Mouse (Mus musculus): ENCODE measurements around the gene Piezo1. TPM values are rescaled to one million over a fixed set of nuclear protein-coding genes. Genes with fewer than 3 reads are reported as not detected.
A peak's percentile ranks its signal among the peaks of the same experiment; 100 is the strongest.

The Piezo1 gene
- polyA plus RNA-seq, 1 experiment from 2014 or later, result 15.6 TPM

DNA sequence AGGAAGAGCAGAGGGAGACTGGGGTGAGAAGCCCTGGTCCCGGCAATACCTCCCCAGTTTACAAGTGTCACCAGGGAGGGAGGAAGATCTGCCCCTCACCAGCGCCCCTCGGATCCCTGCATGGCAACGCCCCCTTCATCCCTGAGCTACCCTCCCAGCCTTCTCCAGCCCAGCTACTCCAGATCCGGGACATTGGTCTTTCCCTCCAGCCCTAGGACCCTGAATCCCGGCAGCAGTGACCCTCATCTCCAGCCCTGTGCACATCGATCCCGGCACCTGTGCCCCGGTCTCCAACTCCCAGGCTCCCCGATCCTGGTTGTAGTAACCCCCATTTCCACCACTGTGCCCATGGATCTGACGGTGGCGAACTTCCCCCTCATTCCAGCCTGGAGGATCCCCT lies 108.3 kb downstream of the Piezo1 start:
- Histone ChIP-seq H3K27me3 (ENCODE audit: control insufficient read depth, insufficient read depth, low read length) (no peaks in the 10 kb centered on the region), H3K27ac (ENCODE audit: low read length) (peak overlapping the region; percentile 71; the same call in 1 of the 2 replicates), H3K4me3 (ENCODE audit: low read depth, low read length) (peak overlapping the region; percentile 71), H3K9ac (replicated peaks; ENCODE audit: low read depth, low read length) (peak overlapping the region; percentile 71), H3K4me1 (ENCODE audit: control insufficient read depth, insufficient read depth, low read length) (peaks cover 20% of the 10 kb centered on the region), H3K9me3 (ENCODE audit: control insufficient read depth, low read depth, low read length) (no peaks in the 10 kb centered on the region), H3K36me3 (ENCODE audit: control insufficient read depth, insufficient read depth, low read length) (peaks cover 5% of the 10 kb centered on the region), H3K4me2 (replicated peaks; ENCODE audit: low read depth, low read length) (peak overlapping the region; percentile 89)
- ATAC-seq (ENCODE audit: insufficient number of reproducible peaks, insufficient read depth, low FRiP score, low read depth), result no peak; the same call in 1 of the 2 replicates
- WGBS, result 2% methylated on average over 12 of the region's 12 CpGs

DNA sequence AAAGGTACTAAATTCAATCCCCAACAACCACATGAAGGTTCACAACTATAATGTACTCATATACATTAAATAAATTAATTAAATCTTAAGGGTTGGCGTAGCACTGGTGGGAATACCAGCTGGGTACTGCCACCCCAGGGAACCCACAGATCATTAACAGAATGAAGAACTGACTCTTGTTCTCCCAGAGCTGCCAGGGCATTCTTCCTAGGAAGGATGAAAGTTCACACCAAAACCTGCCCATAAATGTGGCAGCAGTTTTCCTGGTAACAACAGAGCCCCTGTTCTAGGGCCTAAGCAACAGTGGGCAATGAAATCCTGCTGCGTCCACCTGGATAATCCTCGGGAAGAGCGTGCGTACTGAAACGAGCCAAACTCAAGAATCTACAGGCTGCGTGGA lies 108.8 kb downstream of the Piezo1 start:
- H3K27ac ChIP-seq (ENCODE audit: low read length), result peak overlapping the region; percentile 71; the same call in 1 of the 2 replicates
- H3K4me3 ChIP-seq (ENCODE audit: low read depth, low read length), result peak overlapping the region; percentile 71

DNA sequence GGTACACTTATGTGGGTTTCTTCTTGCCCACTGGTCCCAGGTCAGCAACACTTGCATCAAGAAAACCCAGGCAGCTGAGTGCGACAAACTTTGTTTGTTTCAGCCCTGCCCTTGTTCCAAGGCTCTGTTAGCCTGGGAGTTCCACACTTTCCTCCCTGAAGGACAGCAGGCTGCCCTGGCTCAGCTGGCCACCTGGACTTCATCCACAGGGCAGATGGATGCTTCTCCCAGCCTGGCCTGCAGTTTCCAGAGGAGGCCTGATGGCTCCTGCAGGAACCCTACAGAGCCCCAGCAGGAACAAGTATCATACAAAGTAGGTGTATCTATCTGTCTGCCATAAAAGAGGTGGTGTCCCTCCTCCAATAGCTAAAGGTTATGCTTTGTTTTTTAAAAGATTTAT lies 109.8 kb downstream of the Piezo1 start:
- no peaks in the 10 kb centered on the region for H3K27me3 ChIP-seq (ENCODE audit: control insufficient read depth, insufficient read depth, low read length)
- no peak for ATAC-seq (ENCODE audit: insufficient number of reproducible peaks, insufficient read depth, low FRiP score, low read depth)
- H3K36me3 ChIP-seq (ENCODE audit: control insufficient read depth, insufficient read depth, low read length), result peaks cover 11% of the 10 kb centered on the region
- no peak overlapping the region for H3K27ac ChIP-seq (ENCODE audit: low read length)
- peaks cover 23% of the 10 kb centered on the region for H3K4me1 ChIP-seq (ENCODE audit: control insufficient read depth, insufficient read depth, low read length)
- no peaks in the 10 kb centered on the region for H3K9me3 ChIP-seq (ENCODE audit: control insufficient read depth, low read depth, low read length)
- H3K9ac ChIP-seq (replicated peaks; ENCODE audit: low read depth, low read length), result no peak overlapping the region
- no peak overlapping the region for H3K4me2 ChIP-seq (replicated peaks; ENCODE audit: low read depth, low read length)
- H3K4me3 ChIP-seq (ENCODE audit: low read depth, low read length), result no peak overlapping the region
- 80% methylated on average over 1 of the region's 1 CpGs for WGBS

More for the DNA sequence above, 108.8 kb downstream of the Piezo1 start:
- Histone ChIP-seq H3K9me3 (ENCODE audit: control insufficient read depth, low read depth, low read length) (no peaks in the 10 kb centered on the region), H3K4me2 (replicated peaks; ENCODE audit: low read depth, low read length) (peak overlapping the region; percentile 89), H3K9ac (replicated peaks; ENCODE audit: low read depth, low read length) (peak overlapping the region; percentile 71), H3K27me3 (ENCODE audit: control insufficient read depth, insufficient read depth, low read length) (no peaks in the 10 kb centered on the region), H3K4me1 (ENCODE audit: control insufficient read depth, insufficient read depth, low read length) (peaks cover 23% of the 10 kb centered on the region), H3K36me3 (ENCODE audit: control insufficient read depth, insufficient read depth, low read length) (peaks cover 5% of the 10 kb centered on the region)
- 21% methylated on average over 7 of the region's 7 CpGs for WGBS
- no peak for ATAC-seq (ENCODE audit: insufficient number of reproducible peaks, insufficient read depth, low FRiP score, low read depth)

DNA sequence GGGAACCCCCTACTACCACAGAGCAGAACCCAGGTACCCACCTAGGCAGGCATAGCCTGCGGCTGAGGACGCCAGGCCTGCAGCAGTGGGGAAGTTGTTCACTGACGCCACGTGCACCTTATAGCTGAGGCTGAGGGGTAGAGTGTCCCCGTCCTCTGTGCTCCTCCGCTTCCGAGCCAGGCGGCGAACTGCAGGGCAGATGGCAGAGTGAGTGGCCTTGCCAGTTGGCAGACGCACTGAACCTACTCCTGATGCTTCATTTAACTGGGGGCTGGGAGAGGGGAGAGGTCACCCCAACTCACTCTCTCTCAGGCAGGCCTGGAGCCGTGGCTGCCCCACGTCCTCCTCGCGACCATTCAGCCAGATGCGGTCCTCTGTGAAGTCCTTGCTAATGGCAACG lies 111.8 kb downstream of the Piezo1 start:
- no peak for ATAC-seq (ENCODE audit: insufficient number of reproducible peaks, insufficient read depth, low FRiP score, low read depth)
- Histone ChIP-seq H3K9me3 (ENCODE audit: control insufficient read depth, low read depth, low read length) (no peaks in the 10 kb centered on the region), H3K4me1 (ENCODE audit: control insufficient read depth, insufficient read depth, low read length) (peaks cover 14% of the 10 kb centered on the region), H3K4me3 (ENCODE audit: low read depth, low read length) (no peak overlapping the region), H3K27me3 (ENCODE audit: control insufficient read depth, insufficient read depth, low read length) (no peaks in the 10 kb centered on the region), H3K9ac (replicated peaks; ENCODE audit: low read depth, low read length) (no peak overlapping the region), H3K36me3 (ENCODE audit: control insufficient read depth, insufficient read depth, low read length) (peaks cover 14% of the 10 kb centered on the region), H3K27ac (ENCODE audit: low read length) (no peak overlapping the region), H3K4me2 (replicated peaks; ENCODE audit: low read depth, low read length) (no peak overlapping the region)
- WGBS, result 96% methylated on average over 16 of the region's 16 CpGs

DNA sequence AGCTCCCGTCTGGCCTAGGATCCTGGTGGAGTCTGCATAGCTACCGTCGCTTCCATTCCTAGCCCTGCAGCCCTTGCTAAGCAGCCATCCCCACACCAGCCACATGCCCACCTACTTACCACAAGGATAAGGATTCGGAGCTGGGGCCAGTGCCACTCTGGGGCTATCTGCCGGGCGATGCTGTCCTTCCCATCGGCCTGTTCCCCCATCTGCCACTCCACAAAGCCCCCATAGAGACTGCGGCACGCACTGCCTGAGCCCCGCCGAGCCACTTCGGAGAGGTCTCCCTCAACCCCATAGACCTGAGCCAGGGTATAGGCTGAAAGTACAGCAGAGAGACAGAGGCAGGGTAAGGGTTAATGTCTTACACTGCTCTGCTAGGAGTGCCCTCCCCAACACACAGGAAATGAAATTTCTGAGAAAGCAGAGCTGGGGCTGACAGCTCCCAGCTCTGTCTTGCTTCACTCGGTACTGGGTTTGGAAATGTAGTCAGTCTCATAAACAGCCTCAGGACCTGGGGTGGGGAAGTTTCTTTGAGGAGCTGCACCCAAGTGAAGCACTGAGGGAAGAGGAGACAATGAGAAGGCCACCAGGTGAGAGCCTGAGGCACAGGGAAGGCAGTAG lies 113.3 kb downstream of the Piezo1 start:
- Histone ChIP-seq H3K9ac (replicated peaks; ENCODE audit: low read depth, low read length) (no peak overlapping the region), H3K4me2 (replicated peaks; ENCODE audit: low read depth, low read length) (peak overlapping the region; percentile 14; the same call in 1 of the 2 replicates), H3K36me3 (ENCODE audit: control insufficient read depth, insufficient read depth, low read length) (peaks cover 14% of the 10 kb centered on the region), H3K9me3 (ENCODE audit: control insufficient read depth, low read depth, low read length) (no peaks in the 10 kb centered on the region), H3K27ac (ENCODE audit: low read length) (peak overlapping the region; percentile 84), H3K4me1 (ENCODE audit: control insufficient read depth, insufficient read depth, low read length) (peaks cover 18% of the 10 kb centered on the region), H3K4me3 (ENCODE audit: low read depth, low read length) (no peak overlapping the region), H3K27me3 (ENCODE audit: control insufficient read depth, insufficient read depth, low read length) (no peaks in the 10 kb centered on the region)
- WGBS, result 80% methylated on average over 13 of the region's 13 CpGs
- ATAC-seq (ENCODE audit: insufficient number of reproducible peaks, insufficient read depth, low FRiP score, low read depth), result peak; percentile 47; the same call in 1 of the 2 replicates

DNA sequence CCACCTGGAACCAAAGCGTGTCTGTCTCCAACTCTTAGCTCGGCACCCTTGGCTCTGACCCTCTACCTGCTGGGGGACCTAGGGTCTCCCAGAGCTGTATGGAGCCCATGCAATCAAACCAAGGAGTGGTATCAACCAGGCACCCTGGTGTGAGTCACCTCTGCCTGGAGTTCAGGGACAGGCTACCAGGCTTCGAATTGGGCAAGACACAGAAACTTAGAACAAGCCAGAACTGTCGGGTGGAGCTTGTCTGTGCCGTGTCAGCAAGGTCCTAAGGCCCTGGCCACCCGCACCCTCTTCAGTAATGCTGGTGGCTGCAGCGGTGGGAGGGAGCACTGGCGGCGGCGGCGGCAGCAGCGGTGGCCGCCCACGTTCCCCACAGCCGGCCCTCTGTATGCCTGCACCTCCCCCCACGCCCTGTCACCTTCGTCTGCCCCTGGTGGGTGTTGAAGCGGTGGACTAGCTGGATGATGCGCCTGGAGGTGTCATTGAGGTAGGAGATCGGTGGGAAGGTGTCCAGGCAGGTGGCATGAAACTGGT lies 114.5 kb downstream of the Piezo1 start:
- H3K27me3 ChIP-seq (ENCODE audit: control insufficient read depth, insufficient read depth, low read length), result no peaks in the 10 kb centered on the region
- WGBS, result 88% methylated on average over 20 of the region's 20 CpGs
- H3K4me1 ChIP-seq (ENCODE audit: control insufficient read depth, insufficient read depth, low read length), result peaks cover 18% of the 10 kb centered on the region
- no peak overlapping the region for H3K9ac ChIP-seq (replicated peaks; ENCODE audit: low read depth, low read length)
- H3K9me3 ChIP-seq (ENCODE audit: control insufficient read depth, low read depth, low read length), result no peaks in the 10 kb centered on the region
- H3K4me3 ChIP-seq (ENCODE audit: low read depth, low read length), result no peak overlapping the region
- ATAC-seq (ENCODE audit: insufficient number of reproducible peaks, insufficient read depth, low FRiP score, low read depth), result no peak
- no peak overlapping the region for H3K4me2 ChIP-seq (replicated peaks; ENCODE audit: low read depth, low read length)
- no peak overlapping the region for H3K27ac ChIP-seq (ENCODE audit: low read length)
- H3K36me3 ChIP-seq (ENCODE audit: control insufficient read depth, insufficient read depth, low read length), result peaks cover 14% of the 10 kb centered on the region

DNA sequence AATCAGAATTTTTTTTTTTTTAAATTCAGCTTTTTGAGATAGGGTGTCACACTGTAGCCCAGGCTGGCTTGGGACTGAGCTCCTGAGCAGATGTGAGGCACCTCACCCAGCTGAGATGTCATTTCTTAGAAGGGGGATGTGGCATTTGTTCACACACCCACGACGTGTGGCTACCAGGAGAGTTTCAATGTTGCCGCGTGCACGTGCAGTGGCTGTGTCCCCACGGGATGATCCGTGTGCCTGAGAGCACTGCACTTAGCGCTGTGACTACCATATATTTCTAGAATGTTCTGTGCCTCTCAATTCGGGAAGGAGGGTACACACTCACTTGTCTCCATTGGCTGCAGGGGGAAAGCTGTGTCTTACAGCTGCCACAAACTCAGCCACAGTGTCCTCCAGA lies 115.0 kb downstream of the Piezo1 start:
- Histone ChIP-seq H3K4me1 (ENCODE audit: control insufficient read depth, insufficient read depth, low read length) (peaks cover 22% of the 10 kb centered on the region), H3K27ac (ENCODE audit: low read length) (no peak overlapping the region), H3K9me3 (ENCODE audit: control insufficient read depth, low read depth, low read length) (no peaks in the 10 kb centered on the region), H3K4me3 (ENCODE audit: low read depth, low read length) (no peak overlapping the region), H3K27me3 (ENCODE audit: control insufficient read depth, insufficient read depth, low read length) (no peaks in the 10 kb centered on the region), H3K4me2 (replicated peaks; ENCODE audit: low read depth, low read length) (no peak overlapping the region), H3K9ac (replicated peaks; ENCODE audit: low read depth, low read length) (no peak overlapping the region), H3K36me3 (ENCODE audit: control insufficient read depth, insufficient read depth, low read length) (peaks cover 14% of the 10 kb centered on the region)
- WGBS, result 94% methylated on average over 9 of the region's 9 CpGs
- no peak for ATAC-seq (ENCODE audit: insufficient number of reproducible peaks, insufficient read depth, low FRiP score, low read depth)

DNA sequence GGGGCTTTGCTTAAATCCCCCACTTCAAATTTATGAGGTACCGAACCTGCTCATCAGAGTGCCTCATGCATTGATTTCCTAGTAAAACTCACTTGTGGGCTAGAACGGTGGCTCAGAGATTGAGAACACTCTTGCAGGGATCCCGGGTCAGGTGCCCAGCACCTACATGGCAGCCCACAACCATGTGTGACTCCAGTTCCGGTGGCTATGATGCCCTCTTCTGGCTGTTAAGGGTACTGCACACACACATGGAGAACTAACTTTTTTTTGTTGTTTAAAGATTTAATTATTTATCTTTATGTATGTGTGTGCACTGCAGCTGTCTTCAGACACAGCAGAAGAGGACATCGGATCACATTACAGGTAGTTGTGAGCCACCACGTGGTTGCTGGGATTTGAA lies 115.8 kb downstream of the Piezo1 start:
- Histone ChIP-seq H3K4me2 (replicated peaks; ENCODE audit: low read depth, low read length) (no peak overlapping the region), H3K27me3 (ENCODE audit: control insufficient read depth, insufficient read depth, low read length) (no peaks in the 10 kb centered on the region), H3K4me3 (ENCODE audit: low read depth, low read length) (no peak overlapping the region), H3K36me3 (ENCODE audit: control insufficient read depth, insufficient read depth, low read length) (peaks cover 14% of the 10 kb centered on the region), H3K4me1 (ENCODE audit: control insufficient read depth, insufficient read depth, low read length) (peaks cover 22% of the 10 kb centered on the region), H3K9me3 (ENCODE audit: control insufficient read depth, low read depth, low read length) (no peaks in the 10 kb centered on the region), H3K9ac (replicated peaks; ENCODE audit: low read depth, low read length) (no peak overlapping the region), H3K27ac (ENCODE audit: low read length) (no peak overlapping the region)
- 88% methylated on average over 6 of the region's 6 CpGs for WGBS
- ATAC-seq (ENCODE audit: insufficient number of reproducible peaks, insufficient read depth, low FRiP score, low read depth), result no peak

All from stomach, embryonic 14.5 days (tissue).